Mouse (Mus musculus): ENCODE data around the gene Mtfp1. TPM values are rescaled to one million over a fixed set of nuclear protein-coding genes. Genes with fewer than 3 reads are reported as not detected.
"Not testable (repeated sequence)": the region's sequence is repeated elsewhere in the genome, so short reads cannot be mapped to it uniquely, and the experiment has no call there.

The Mtfp1 gene
- polyA plus RNA-seq, 1 experiment from 2014 or later: 5.7 TPM

- not testable (repeated sequence) for H3K27me3 ChIP-seq (ENCODE audit: control insufficient read depth, insufficient read depth, low read length); H3K4me3 ChIP-seq (ENCODE audit: low read depth, low read length); H3K4me2 ChIP-seq; DNase-seq (ENCODE audit: low spot score, missing footprints); H3K27ac ChIP-seq (ENCODE audit: low read depth, low read length); H3K9ac ChIP-seq (ENCODE audit: low read length); H3K4me1 ChIP-seq (ENCODE audit: control insufficient read depth, insufficient read depth, low read length); H3K36me3 ChIP-seq (ENCODE audit: control insufficient read depth, insufficient read depth, low read length); H3K9me3 ChIP-seq (ENCODE audit: control insufficient read depth, low read length); ATAC-seq (ENCODE audit: low FRiP score)
- WGBS: 93% methylated on average over 4 of the region's 4 CpGs
Observed at GRCm38 (mm10) chr11:4128461-4128860, 33.2 kb upstream of the Mtfp1 start.

GRCm38 (mm10) chr11:4127059-4127458 lies 31.8 kb upstream of the Mtfp1 start:
- Histone ChIP-seq H3K4me3 (ENCODE audit: low read depth, low read length) (no peak overlapping the region), H3K27me3 (ENCODE audit: control insufficient read depth, insufficient read depth, low read length) (no peaks in the 10 kb centered on the region), H3K4me1 (ENCODE audit: control insufficient read depth, insufficient read depth, low read length) (peaks cover 2% of the 10 kb centered on the region; the same call in 1 of the 2 replicates), H3K9ac (ENCODE audit: low read length) (no peak overlapping the region), H3K36me3 (ENCODE audit: control insufficient read depth, insufficient read depth, low read length) (no peaks in the 10 kb centered on the region), H3K9me3 (ENCODE audit: control insufficient read depth, low read length) (peaks cover 3% of the 10 kb centered on the region; the same call in 1 of the 2 replicates), H3K27ac (ENCODE audit: low read depth, low read length) (no peak overlapping the region), H3K4me2 (no peak overlapping the region)
- WGBS: 94% methylated on average over 1 of the region's 1 CpGs
- DNase-seq (ENCODE audit: low spot score, missing footprints): no peak
- no peak for ATAC-seq (ENCODE audit: low FRiP score)

GRCm38 (mm10) chr11:4123922-4124321 lies 28.7 kb upstream of the Mtfp1 start:
- Histone ChIP-seq H3K27me3 (ENCODE audit: control insufficient read depth, insufficient read depth, low read length) (no peaks in the 10 kb centered on the region), H3K27ac (ENCODE audit: low read depth, low read length) (no peak overlapping the region), H3K9me3 (ENCODE audit: control insufficient read depth, low read length) (peaks cover 3% of the 10 kb centered on the region; the same call in 1 of the 2 replicates), H3K4me3 (ENCODE audit: low read depth, low read length) (no peak overlapping the region), H3K9ac (ENCODE audit: low read length) (no peak overlapping the region), H3K36me3 (ENCODE audit: control insufficient read depth, insufficient read depth, low read length) (no peaks in the 10 kb centered on the region), H3K4me2 (no peak overlapping the region), H3K4me1 (ENCODE audit: control insufficient read depth, insufficient read depth, low read length) (no peaks in the 10 kb centered on the region)
- 64% methylated on average over 5 of the region's 5 CpGs for WGBS
- no peak for DNase-seq (ENCODE audit: low spot score, missing footprints)
- ATAC-seq (ENCODE audit: low FRiP score): no peak

- H3K27ac ChIP-seq (ENCODE audit: low read depth, low read length): no peak within 1 kb of the TSS
- H3K4me1 ChIP-seq (ENCODE audit: control insufficient read depth, insufficient read depth, low read length): no peaks in the 10 kb centered on the region
- H3K4me2 ChIP-seq: no peak within 1 kb of the TSS
- H3K36me3 ChIP-seq (ENCODE audit: control insufficient read depth, insufficient read depth, low read length): no peaks in the 10 kb centered on the region
- WGBS: 71% methylated on average over 10 of the region's 10 CpGs
- H3K9me3 ChIP-seq (ENCODE audit: control insufficient read depth, low read length): peaks cover 3% of the 10 kb centered on the region; the same call in 1 of the 2 replicates
- 0 out of 2 replicates have a peak, but pooled peaks cover under 1% of the 10 kb centered on the region for H3K27me3 ChIP-seq (ENCODE audit: control insufficient read depth, insufficient read depth, low read length)
- H3K9ac ChIP-seq (ENCODE audit: low read length): no peak within 1 kb of the TSS
- no peak for ATAC-seq (ENCODE audit: low FRiP score)
- H3K4me3 ChIP-seq (ENCODE audit: low read depth, low read length): no peak within 1 kb of the TSS
- no peak for DNase-seq (ENCODE audit: low spot score, missing footprints)
Observed at GRCm38 (mm10) chr11:4122742-4123579, 27.7 kb upstream of the Mtfp1 start, which contains the start of gene Sec14l2. Gene Sec14l2, minus strand, starts transcription at chr11:4123415.

- no peak overlapping the region for H3K9ac ChIP-seq (ENCODE audit: low read length)
- no peak overlapping the region for H3K4me2 ChIP-seq
- no peaks in the 10 kb centered on the region for H3K4me1 ChIP-seq (ENCODE audit: control insufficient read depth, insufficient read depth, low read length)
- ATAC-seq (ENCODE audit: low FRiP score) (no peak), DNase-seq (ENCODE audit: low spot score, missing footprints) (no peak)
- H3K36me3 ChIP-seq (ENCODE audit: control insufficient read depth, insufficient read depth, low read length): no peaks in the 10 kb centered on the region
- no peak overlapping the region for H3K4me3 ChIP-seq (ENCODE audit: low read depth, low read length)
- peaks cover 3% of the 10 kb centered on the region; the same call in 1 of the 2 replicates for H3K9me3 ChIP-seq (ENCODE audit: control insufficient read depth, low read length)
- WGBS: 82% methylated on average over 5 of the region's 5 CpGs
- H3K27ac ChIP-seq (ENCODE audit: low read depth, low read length): no peak overlapping the region
- 0 out of 2 replicates have a peak, but pooled peaks cover 2% of the 10 kb centered on the region for H3K27me3 ChIP-seq (ENCODE audit: control insufficient read depth, insufficient read depth, low read length)
Observed at GRCm38 (mm10) chr11:4122226-4122625, 27.0 kb upstream of the Mtfp1 start.

GRCm38 (mm10) chr11:4121691-4122090 lies 26.4 kb upstream of the Mtfp1 start:
- Histone ChIP-seq H3K4me3 (ENCODE audit: low read depth, low read length) (no peak overlapping the region), H3K9ac (ENCODE audit: low read length) (no peak overlapping the region), H3K4me2 (no peak overlapping the region), H3K27me3 (ENCODE audit: control insufficient read depth, insufficient read depth, low read length) (0 out of 2 replicates have a peak, but pooled peaks cover 2% of the 10 kb centered on the region), H3K9me3 (ENCODE audit: control insufficient read depth, low read length) (peaks cover 3% of the 10 kb centered on the region; the same call in 1 of the 2 replicates), H3K27ac (ENCODE audit: low read depth, low read length) (no peak overlapping the region), H3K36me3 (ENCODE audit: control insufficient read depth, insufficient read depth, low read length) (no peaks in the 10 kb centered on the region), H3K4me1 (ENCODE audit: control insufficient read depth, insufficient read depth, low read length) (no peaks in the 10 kb centered on the region)
- DNase-seq (ENCODE audit: low spot score, missing footprints) (no peak), ATAC-seq (ENCODE audit: low FRiP score) (no peak)
- 76% methylated on average over 3 of the region's 3 CpGs for WGBS

- H3K4me1 ChIP-seq (ENCODE audit: control insufficient read depth, insufficient read depth, low read length): no peaks in the 10 kb centered on the region
- no peak overlapping the region for H3K27ac ChIP-seq (ENCODE audit: low read depth, low read length)
- no peak for ATAC-seq (ENCODE audit: low FRiP score)
- 83% methylated on average over 5 of the region's 5 CpGs for WGBS
- no peak overlapping the region for H3K4me2 ChIP-seq
- no peak overlapping the region for H3K9ac ChIP-seq (ENCODE audit: low read length)
- H3K36me3 ChIP-seq (ENCODE audit: control insufficient read depth, insufficient read depth, low read length): no peaks in the 10 kb centered on the region
- DNase-seq (ENCODE audit: low spot score, missing footprints): no peak
- H3K27me3 ChIP-seq (ENCODE audit: control insufficient read depth, insufficient read depth, low read length): 0 out of 2 replicates have a peak, but pooled peaks cover 2% of the 10 kb centered on the region
- no peaks in the 10 kb centered on the region for H3K9me3 ChIP-seq (ENCODE audit: control insufficient read depth, low read length)
- H3K4me3 ChIP-seq (ENCODE audit: low read depth, low read length): no peak overlapping the region
Observed at GRCm38 (mm10) chr11:4119635-4120034, 24.4 kb upstream of the Mtfp1 start.

- peak overlapping the region; percentile 97 for H3K4me2 ChIP-seq
- no peaks in the 10 kb centered on the region for H3K36me3 ChIP-seq (ENCODE audit: control insufficient read depth, insufficient read depth, low read length)
- H3K27ac ChIP-seq (ENCODE audit: low read depth, low read length): no peak overlapping the region
- WGBS: 3% methylated on average over 41 of the region's 41 CpGs
- ATAC-seq (ENCODE audit: low FRiP score): peak; percentile 77
- peak; percentile 97 for DNase-seq (ENCODE audit: low spot score, missing footprints)
- H3K27me3 ChIP-seq (ENCODE audit: control insufficient read depth, insufficient read depth, low read length): 0 out of 2 replicates have a peak, but pooled peaks cover 2% of the 10 kb centered on the region
- H3K4me1 ChIP-seq (ENCODE audit: control insufficient read depth, insufficient read depth, low read length): no peaks in the 10 kb centered on the region
- H3K9ac ChIP-seq (ENCODE audit: low read length): peak overlapping the region; percentile 76
- H3K9me3 ChIP-seq (ENCODE audit: control insufficient read depth, low read length): no peaks in the 10 kb centered on the region
- peak overlapping the region; percentile 56 for H3K4me3 ChIP-seq (ENCODE audit: low read depth, low read length)
Observed at GRCm38 (mm10) chr11:4118081-4118921, 23.1 kb upstream of the Mtfp1 start.
